Mouse (Mus musculus): ENCODE results near the gene Spin1. TPM values are rescaled to one million over a fixed set of nuclear protein-coding genes. Genes with fewer than 3 reads are reported as not detected.
A peak's percentile ranks its signal among the peaks of the same experiment; 100 is the strongest.
"Not testable (repeated sequence)": the region's sequence is repeated elsewhere in the genome, so short reads cannot be mapped to it uniquely, and the experiment has no call there.

The Spin1 gene
- total RNA-seq, 1 experiment from 2014 or later: 72.5 TPM

- no peak for DNase-seq
These were observed 5.4 kb upstream of the Spin1 start for GRCm38 (mm10) chr13:51095196-51095715.

- no peak for DNase-seq
These were observed 4.0 kb upstream of the Spin1 start for GRCm38 (mm10) chr13:51096644-51097043.

- DNase-seq: no peak
These were observed 984 bp upstream of the Spin1 start for GRCm38 (mm10) chr13:51099560-51100232.

- DNase-seq: peak; percentile 54
These were observed 516 bp downstream of the Spin1 start for GRCm38 (mm10) chr13:51101016-51101776.

GRCm38 (mm10) chr13:51101777-51102132, 1.1 kb downstream of the Spin1 start:
- DNase-seq: no peak

- peak; percentile 21 for DNase-seq
These were observed 2.5 kb downstream of the Spin1 start for GRCm38 (mm10) chr13:51103111-51103725.

GRCm38 (mm10) chr13:51103861-51104650, 3.4 kb downstream of the Spin1 start:
- no peak for DNase-seq

- DNase-seq: no peak
These were observed 5.4 kb downstream of the Spin1 start for GRCm38 (mm10) chr13:51105861-51106655.

GRCm38 (mm10) chr13:51106816-51107215, 6.1 kb downstream of the Spin1 start:
- no peak for DNase-seq

- no peak for DNase-seq
These were observed 8.8 kb downstream of the Spin1 start for GRCm38 (mm10) chr13:51109517-51109916.

GRCm38 (mm10) chr13:51114398-51114797, 13.7 kb downstream of the Spin1 start:
- DNase-seq: not testable (repeated sequence)

GRCm38 (mm10) chr13:51115762-51116161, 15.1 kb downstream of the Spin1 start:
- no peak for DNase-seq

- no peak for DNase-seq
These were observed 20.1 kb downstream of the Spin1 start for GRCm38 (mm10) chr13:51120734-51121133.

- no peak for DNase-seq
These were observed 21.3 kb downstream of the Spin1 start for GRCm38 (mm10) chr13:51121966-51122365.

GRCm38 (mm10) chr13:51122771-51123170, 22.1 kb downstream of the Spin1 start:
- no peak for DNase-seq

GRCm38 (mm10) chr13:51125357-51125756, 24.7 kb downstream of the Spin1 start:
- no peak for DNase-seq

GRCm38 (mm10) chr13:51127906-51128305, 27.2 kb downstream of the Spin1 start:
- DNase-seq: no peak

GRCm38 (mm10) chr13:51128417-51128816, 27.7 kb downstream of the Spin1 start:
- no peak for DNase-seq

- DNase-seq: no peak
These were observed 30.5 kb downstream of the Spin1 start for GRCm38 (mm10) chr13:51131179-51131578.

GRCm38 (mm10) chr13:51136315-51136714, 35.6 kb downstream of the Spin1 start:
- no peak for DNase-seq

- DNase-seq: peak; percentile 19
These were observed 36.5 kb downstream of the Spin1 start for GRCm38 (mm10) chr13:51136996-51137701.
